Mouse (Mus musculus) olfactory bulb, adult 2 months (tissue): Measurements from ENCODE around the gene A830005F24Rik. TPM values are rescaled to one million over a fixed set of nuclear protein-coding genes. Genes with fewer than 3 reads are reported as not detected.

Experiments used
- H3K27ac ChIP-seq: fragments of 200-500 bp; 2 replicates; pipeline ENCODE4 v1.5.1; 2012; ENCODE audit warnings: low read depth, low read length; ENCODE audit not compliant: insufficient read depth
- H3K4me1 ChIP-seq: fragments of 200-500 bp; 2 replicates; pipeline ENCODE4 v1.6.1; 2012; ENCODE audit warnings: low read length; ENCODE audit not compliant: control insufficient read depth, insufficient read depth
- H3K4me3 ChIP-seq: fragments of 200-500 bp; 2 replicates; pipeline ENCODE4 v1.5.1; 2012; ENCODE audit warnings: mild to moderate bottlenecking, low read depth, low read length, moderate library complexity; ENCODE audit not compliant: insufficient read depth
- CTCF ChIP-seq: fragments of 200-500 bp; IDR thresholded peaks from 2 replicates; pipeline ENCODE4 v1.5.1; 2012; ENCODE audit warnings: low read depth, mild to moderate bottlenecking, low read length, moderate library complexity; ENCODE audit not compliant: insufficient read depth
- POLR2A ChIP-seq: fragments of 200-500 bp; IDR thresholded peaks from 2 replicates; pipeline ENCODE4 v1.6.1; 2012; ENCODE audit warnings: mild to moderate bottlenecking, low read depth, low read length, moderate library complexity; ENCODE audit not compliant: insufficient read depth
- WGBS: fragments of 180-500 bp; shearing (Covaris S2); methylation state at CpG from one replicate; pipeline ENCODE4 v1.1.7; 2018; 5-methylcytosine and 5-hydroxymethylcytosine counted together
- polyA plus RNA-seq: library from polyadenylated mRNA; stranded (reverse); fragments of >200 nt; gene quantifications from 2 replicates; pipeline ENCODE4 v1.2.4, GENCODE M21; 2012; ENCODE audit warnings: low replicate concordance; ENCODE audit not compliant: missing spikeins, insufficient read depth, insufficient read length

The A830005F24Rik gene
- polyA plus RNA-seq: not detected in 2 replicates

DNA sequence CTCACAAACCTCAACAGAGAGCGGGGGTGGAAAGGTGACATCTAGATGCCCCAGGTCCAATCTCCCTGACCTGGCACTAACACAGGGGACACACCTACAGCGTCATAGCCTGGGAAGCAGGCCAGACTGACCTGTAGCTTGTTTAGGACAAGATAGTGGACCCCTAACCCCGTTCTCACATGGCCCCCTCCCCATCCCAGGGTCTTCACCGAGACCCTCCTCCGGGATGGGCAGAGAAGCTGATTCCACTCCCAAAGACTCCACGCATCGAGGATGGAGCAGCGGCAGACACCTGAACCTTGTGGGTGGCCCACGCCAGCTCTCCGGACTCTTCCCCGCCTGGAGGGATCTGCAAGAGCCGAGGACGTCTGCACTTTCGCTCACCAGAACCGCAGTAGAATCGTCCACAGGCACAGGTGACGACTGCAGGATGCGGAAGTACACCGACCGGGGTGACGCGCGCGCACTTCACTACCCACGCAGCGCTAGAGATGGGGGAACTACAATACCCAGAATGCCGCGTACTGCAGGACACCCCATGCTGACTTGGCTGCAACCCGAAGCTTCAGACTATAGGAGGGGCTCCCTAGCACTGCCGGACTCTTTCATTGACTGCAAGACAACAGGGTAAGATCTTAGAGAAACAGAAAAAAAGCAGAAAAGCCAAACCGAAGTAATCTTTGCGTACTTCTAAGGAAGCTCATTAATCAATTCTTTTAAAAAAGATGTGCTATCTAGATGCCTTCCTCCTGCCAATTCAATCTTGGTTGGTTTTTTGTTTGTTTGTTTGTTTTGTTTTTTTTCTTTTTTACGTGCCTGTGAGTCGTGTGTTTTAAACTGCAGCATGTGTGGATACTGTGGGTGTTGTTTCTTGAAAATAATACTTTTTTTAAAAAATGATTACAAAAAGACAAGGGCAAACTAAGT, at the start of gene A830005F24Rik, which contains the start of gene Zfp169:
A830005F24Rik (plus strand) TSS at position 568 of the 927 bp plus-strand sequence.
Zfp169 (minus strand) TSS at position 449 of the 927 bp plus-strand sequence.
- TF ChIP-seq POLR2A (peak; percentile 75), CTCF (no peak)
- peak within 1 kb of the TSS; percentile 98 for H3K4me3 ChIP-seq
- peaks cover 5% of the 10 kb centered on the region for H3K4me1 ChIP-seq
- peak within 1 kb of the TSS; percentile 73 for H3K27ac ChIP-seq
- WGBS: 2% methylated on average over 34 of the region's 34 CpGs

DNA sequence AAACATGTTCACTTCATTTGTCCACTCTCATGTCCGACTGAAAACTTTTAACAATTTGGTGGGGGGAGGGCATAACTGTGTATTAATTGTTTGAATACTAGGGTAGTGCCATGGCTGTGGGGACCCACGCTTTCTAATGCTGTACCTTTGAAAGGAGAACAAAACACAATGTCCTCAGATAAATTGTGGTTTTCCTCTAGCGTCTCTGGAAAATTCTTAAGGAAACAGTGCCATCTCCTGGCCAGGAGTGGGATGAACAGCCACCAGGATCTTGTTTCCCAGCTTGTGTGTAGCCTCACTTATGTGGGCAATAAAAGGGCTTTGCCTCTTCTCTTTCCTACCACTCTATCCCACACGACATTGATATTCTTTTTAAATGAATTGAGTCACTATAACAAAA, 49.2 kb upstream of the A830005F24Rik start:
- 7% methylated on average over 4 of the region's 4 CpGs for WGBS
- Histone ChIP-seq H3K4me3 (no peak overlapping the region), H3K27ac (no peak overlapping the region), H3K4me1 (no peaks in the 10 kb centered on the region)
- TF ChIP-seq POLR2A: no peak
- TF ChIP-seq CTCF: no peak

DNA sequence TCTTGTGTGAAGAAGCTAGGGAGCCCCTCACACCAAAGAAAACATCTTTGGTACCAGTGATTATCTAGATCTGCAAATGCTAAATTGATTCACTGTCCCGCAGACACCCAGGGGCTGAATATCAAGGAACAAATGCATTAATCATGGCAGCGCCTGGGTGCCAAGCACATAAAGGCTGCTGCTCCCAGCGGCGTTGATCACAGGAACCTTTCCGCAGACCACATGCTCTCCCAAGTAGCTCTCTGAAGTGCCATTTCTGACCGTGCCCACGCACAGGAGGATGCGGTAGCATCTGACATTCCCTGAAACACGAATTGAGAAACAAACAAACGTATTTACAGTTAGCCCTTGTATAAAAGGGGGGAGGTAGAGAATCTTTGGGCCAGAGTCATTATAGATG, 47.2 kb upstream of the A830005F24Rik start:
- WGBS: 58% methylated on average over 10 of the region's 10 CpGs
- Histone ChIP-seq H3K4me1 (no peaks in the 10 kb centered on the region), H3K27ac (no peak overlapping the region), H3K4me3 (no peak overlapping the region)
- TF ChIP-seq POLR2A (no peak), CTCF (no peak)

DNA sequence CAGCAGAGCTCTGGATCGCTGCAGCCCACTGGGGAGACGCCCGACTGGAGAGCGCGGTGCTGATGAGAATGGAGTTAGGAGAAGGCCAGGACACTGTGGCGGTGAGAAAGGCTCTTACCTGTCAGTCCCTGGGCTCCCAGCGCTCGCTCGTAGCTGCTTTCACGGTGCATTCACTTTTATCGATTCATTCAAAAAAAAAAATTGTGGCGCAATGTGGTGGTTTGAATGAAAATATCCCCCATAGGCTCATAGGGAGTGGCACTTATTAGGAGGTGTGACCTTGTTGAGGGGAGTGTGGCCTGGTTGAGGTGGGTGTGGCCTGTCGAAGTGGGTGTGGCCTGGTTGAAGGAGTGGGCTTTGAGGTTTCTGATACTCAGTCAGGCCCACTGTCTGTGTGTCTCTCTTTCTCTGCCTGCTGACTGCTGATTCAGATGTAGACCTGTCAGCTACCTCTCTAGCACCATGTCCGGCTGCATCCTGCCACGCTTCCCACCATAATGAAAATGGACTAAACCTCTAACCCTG, 44.7 kb upstream of the A830005F24Rik start:
- TF ChIP-seq POLR2A (no peak), CTCF (no peak)
- Histone ChIP-seq H3K4me1 (no peaks in the 10 kb centered on the region), H3K27ac (no peak overlapping the region), H3K4me3 (no peak overlapping the region)
- WGBS: 84% methylated on average over 15 of the region's 15 CpGs

DNA sequence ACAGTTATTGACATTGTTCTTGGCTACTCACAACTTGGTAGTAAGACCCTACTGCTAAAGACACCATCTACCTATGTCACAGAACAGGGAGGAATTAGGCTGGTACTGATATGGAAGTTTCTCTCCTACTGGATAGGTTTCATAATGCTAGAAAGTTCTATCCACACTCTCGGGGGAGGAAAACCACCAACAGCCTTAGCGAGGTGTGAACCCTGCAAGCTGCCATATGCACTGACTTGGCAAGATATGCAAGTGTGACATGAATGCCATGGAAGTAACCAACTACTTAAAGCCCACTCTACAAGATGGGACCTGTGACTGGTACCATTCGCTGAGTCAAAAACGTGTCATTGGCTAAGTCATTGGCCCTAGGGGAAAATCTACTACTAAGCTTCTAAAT, 29.8 kb upstream of the A830005F24Rik start:
- Histone ChIP-seq H3K4me3 (no peak overlapping the region), H3K4me1 (no peaks in the 10 kb centered on the region), H3K27ac (no peak overlapping the region)
- TF ChIP-seq POLR2A: no peak
- no peak for TF ChIP-seq CTCF
- 96% methylated on average over 4 of the region's 4 CpGs for WGBS

DNA sequence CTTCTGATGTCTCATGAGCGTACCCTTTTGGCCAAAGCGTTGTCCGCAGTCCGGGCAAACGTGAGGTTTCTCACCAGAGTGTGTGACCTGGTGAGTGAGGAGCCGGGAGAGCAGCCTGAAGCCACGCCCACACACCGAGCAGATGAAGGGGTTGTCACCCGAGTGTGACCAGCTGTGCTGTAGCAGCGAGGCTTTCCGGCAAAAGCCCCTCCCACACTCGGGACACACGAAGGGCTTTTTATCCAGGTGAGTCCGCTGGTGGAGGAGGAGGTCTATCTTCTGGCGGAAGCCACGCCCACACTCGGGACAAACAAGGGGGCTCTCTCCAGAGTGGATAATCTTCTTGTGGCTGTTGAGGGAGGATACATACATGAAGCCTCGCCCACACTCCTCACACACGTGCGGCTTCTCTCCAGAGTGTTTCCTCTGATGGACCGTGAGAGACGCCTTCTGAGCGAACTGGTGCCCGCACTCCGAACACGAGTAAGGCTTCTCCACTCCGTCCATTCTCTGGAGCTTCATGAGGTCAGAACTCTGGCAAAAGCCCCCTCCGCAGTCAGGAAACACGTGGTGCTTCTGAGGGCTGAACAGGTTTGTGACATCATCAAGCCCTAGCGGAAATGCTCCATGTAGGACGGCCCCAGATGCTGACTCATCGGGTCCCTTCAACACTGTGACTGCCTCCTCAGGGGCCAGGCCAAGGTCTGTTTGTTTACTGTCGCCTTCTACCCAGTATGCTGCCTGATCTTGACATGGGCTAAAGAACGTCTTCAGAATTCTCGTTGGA, 22.8 kb upstream of the A830005F24Rik start:
- Histone ChIP-seq H3K4me1 (peaks cover 9% of the 10 kb centered on the region; the same call in 1 of the 2 replicates), H3K27ac (no peak overlapping the region), H3K4me3 (no peak overlapping the region)
- WGBS: 92% methylated on average over 35 of the region's 35 CpGs
- TF ChIP-seq CTCF: no peak
- TF ChIP-seq POLR2A: no peak

DNA sequence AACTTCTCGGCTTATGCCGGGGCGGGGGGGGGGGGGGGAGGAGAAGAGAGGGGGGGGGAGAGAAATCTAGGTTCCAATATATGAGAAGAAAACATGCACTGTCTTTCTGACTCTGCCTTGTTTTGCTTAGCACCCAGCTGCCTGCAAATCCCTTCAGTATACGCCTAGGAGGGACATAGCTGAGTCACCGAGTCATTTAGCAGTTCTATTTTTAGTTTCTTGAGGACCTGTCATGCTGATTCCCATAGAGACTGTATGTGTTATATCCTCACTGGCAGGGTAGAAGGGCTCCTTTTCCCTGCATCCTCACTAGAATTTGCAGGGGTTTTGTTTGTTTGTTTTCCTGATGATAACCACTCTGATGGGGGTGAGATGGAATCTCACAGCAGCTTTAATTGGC, 20.2 kb upstream of the A830005F24Rik start:
- Histone ChIP-seq H3K4me1 (peaks cover 13% of the 10 kb centered on the region), H3K27ac (peak overlapping the region; percentile 93), H3K4me3 (no peak overlapping the region)
- WGBS: 32% methylated on average over 5 of the region's 5 CpGs
- TF ChIP-seq CTCF (no peak), POLR2A (no peak)

DNA sequence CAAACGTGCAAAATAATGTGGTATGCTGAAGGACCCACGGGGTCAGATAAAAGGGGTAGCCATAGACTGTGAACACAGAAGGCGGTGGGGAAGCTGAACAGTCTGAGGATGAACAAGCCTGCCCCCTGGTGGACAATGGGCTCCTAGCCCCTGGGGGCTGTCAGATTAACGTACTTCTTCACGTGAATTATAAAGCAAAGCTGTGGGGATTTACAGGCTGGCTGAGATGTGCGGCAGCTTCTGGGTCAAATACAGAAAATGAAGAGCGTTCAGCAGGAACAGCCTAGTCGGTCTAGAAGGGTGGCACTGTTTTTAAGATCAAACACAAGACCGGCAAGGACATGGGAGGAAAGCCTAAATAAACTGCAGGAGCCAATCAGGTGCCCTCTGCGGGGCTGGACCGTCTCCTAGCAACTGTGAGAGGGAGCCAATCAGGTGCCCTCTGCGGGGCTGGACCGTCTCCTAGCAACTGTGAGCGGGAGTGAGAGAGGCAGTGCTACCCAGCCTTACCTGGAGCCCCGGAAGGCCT, 15.6 kb upstream of the A830005F24Rik start:
- H3K4me1 ChIP-seq: peaks cover 7% of the 10 kb centered on the region
- TF ChIP-seq POLR2A: no peak
- peak; percentile 69 for TF ChIP-seq CTCF
- 12% methylated on average over 15 of the region's 15 CpGs for WGBS
- H3K4me3 ChIP-seq: peak overlapping the region; percentile 39
- no peak overlapping the region for H3K27ac ChIP-seq
